Mouse (Mus musculus) CH12F3 (cell line): ENCODE data around the gene Fcamr.

Experiments used
- in situ Hi-C: fragments of 300-500 bp; cut with MboI; formaldehyde crosslinking; loops from 2 replicates; pipeline ENCODE4 v1.14.3; 2020; ENCODE audit warnings: low sequenced_read_pairs

Gene Fcamr

GRCm38 (mm10) chr1:130800602-130801001 is at the start of gene Fcamr:
TSS of gene Fcamr (plus strand) at chr1:130800902.
- in situ Hi-C loops = no loop called here

GRCm38 (mm10) chr1:130759689-130760088 is 41.0 kb upstream of the Fcamr start:
- in situ Hi-C loops = no loop called here

DNA sequence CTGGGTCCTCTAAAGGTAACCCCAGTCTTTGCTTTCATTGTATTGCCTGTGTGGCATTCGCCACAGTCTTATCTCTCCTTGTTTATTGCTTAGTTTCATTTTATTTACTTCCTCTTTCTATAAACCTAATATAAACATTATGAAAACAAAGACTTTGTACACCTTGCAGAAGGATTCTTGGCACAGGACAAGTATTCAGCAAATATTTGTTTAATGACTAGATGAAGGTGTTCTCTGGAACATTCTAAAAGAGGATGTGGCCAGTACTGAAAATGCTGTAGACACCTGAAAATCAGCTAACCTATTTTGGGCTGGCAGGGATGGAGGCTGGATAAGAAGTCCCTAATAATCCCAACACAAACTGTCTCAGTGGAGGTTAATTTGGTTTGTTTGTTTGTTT is 39.1 kb upstream of the Fcamr start:
- in situ Hi-C loops = no loop called here

- in situ Hi-C loops = no loop called here
Observed at GRCm38 (mm10) chr1:130762045-130762760, 38.5 kb upstream of the Fcamr start.

- in situ Hi-C loops = no loop called here
Observed at GRCm38 (mm10) chr1:130764027-130764461, 36.7 kb upstream of the Fcamr start.

DNA sequence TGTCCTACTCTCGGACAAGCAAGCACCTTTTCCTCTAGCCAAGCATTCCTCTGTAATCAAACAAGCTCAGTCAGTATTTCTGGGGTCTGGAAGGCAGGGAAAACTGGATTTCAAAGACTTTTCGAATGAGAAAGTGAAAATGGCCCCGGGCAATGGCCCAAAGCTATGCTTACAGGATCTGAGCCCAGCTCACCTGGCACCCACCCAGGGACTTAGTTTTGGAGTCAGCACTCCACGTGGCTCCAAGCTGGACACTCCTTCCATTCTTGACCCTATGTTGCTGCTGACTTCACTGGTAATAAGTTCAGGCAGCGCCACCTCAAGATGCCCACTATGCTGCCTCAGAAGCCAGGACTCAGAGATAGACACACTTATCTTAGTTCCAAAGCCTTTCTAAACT is 33.6 kb upstream of the Fcamr start:
- in situ Hi-C loops = no loop called here

GRCm38 (mm10) chr1:130769925-130770324 is 30.8 kb upstream of the Fcamr start:
- in situ Hi-C loops = no loop called here

GRCm38 (mm10) chr1:130770487-130770886 is 30.2 kb upstream of the Fcamr start:
- in situ Hi-C loops = no loop called here

DNA sequence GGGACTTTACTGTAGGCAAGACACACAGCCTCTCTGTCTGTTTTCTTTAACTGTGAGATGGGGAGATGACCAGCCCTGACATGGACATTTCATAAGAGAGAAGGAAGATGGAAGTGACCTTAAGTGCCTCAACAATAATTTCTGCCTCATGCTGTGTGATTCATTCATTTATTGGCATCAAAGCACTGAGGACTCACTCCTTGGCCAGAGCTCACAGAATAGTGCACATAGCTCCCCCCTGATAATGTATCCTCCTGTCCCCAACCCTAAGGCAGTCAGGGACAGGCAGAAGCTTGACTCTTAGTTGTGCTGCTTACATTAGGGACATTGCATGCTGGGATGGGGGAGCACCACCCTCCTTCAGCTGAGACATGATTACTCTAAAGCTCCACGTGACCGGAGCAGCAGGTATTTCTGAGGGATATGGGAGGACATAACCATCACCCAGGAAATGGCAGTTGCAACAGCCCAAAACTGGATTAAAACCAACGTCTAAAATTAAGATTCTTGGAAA is 29.7 kb upstream of the Fcamr start:
- in situ Hi-C loops = no loop called here

DNA sequence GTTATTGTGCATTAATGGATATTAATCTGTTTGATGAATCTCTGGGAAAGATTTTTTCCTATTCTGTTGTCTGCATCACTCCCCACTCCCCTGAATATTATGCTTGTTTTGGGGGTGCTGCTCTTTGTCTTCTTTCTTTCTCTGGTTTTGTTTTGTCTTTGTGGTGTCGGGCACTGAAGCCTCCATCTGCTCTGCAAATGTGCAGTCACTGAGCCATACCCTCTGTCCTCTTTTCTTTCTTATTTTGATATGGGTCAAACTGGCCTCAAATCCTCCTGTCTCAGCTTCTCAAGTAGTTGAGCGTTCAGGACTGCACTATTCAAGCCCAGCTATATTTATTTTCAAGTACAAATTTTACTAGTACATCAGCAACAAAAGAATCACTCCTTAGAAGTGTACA is 25.5 kb upstream of the Fcamr start:
- in situ Hi-C loops = no loop called here

DNA sequence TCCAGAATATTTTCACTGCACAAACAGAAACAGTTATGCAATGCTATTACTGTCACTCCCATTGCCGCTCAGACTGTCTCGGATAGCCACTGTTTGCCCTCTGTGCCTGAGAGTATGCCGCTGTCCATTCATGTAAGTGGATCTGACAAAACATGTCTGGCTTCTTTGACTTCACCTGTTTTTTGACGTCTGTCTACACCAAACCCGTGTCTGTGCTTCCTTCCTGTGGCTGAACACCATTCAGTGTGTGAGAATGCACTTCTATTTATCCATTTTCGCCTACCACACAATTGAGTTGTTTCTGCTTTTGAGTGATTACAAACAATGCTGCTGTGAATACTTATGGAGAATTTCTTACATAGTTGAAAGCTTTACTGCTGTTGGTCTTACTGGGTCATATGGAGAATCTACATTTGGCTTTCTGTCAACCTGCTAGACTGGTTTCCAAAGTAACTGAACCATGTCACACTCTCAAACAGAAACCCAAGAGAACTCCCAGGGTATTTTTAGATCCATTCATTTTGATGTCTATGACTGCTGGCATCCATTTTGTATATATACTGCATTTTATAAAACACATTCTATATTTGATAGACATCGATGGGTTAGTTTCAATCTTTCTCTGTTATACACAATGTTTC is 24.9 kb upstream of the Fcamr start:
- in situ Hi-C loops = no loop called here

GRCm38 (mm10) chr1:130776645-130777044 is 24.1 kb upstream of the Fcamr start:
- in situ Hi-C loops = no loop called here

DNA sequence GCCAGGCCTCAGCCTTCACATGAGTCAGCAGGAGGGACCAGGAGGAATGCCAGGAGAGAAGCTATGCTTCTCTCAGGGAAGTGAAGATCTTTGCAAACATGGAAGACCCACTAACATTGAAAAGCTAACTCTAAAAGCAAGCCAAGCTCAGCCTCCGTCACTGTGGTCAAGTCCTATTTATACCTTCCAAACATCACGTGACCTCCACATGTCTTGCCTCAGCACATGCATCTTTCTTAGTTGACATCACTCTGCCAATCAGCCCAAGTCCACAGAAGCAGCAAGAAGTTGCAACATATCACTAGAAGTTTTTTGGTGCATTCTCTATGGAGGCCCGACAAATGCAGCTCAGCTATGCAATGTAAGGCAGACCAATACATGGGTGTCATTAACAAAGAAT is 20.8 kb upstream of the Fcamr start:
- in situ Hi-C loops = no loop called here

DNA sequence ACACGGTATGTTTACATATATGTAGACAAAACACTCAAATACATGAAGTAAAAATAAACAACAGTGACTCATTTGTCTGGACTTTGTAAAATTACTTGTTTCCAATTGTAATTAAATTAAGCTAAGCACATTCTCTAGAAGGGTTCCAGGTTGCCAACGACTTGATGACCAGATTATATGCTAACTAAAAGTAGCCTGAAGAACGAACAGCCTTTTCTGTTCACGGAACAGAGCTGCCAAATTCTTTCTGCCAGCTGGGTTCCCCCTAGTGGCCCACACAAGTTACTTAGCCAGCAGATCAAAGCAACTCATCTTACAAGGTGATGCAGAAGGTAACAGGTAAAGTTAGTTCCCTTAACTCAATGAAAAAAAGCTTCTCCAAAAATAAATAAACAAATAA is 16.6 kb upstream of the Fcamr start:
- in situ Hi-C loops = no loop called here

DNA sequence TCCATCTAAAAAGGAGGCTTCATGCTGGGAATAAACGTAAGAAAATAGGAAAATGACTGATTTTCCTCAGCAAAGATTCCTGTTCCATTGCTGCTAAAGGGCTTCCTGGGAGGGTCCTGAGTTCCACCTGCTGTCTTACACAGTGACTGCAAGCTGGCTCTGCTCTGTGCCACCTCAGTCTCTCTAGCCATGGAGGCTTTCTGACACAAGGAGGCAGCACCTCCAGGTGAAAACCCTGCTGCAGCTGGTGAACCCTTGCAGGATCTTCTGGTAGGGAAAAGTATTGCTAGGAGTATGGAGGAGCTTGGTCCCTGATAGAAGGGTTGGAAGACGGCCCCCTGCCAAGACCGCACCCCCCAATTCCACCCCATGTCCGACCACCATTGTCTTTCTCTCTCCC is 13.7 kb upstream of the Fcamr start:
- in situ Hi-C loops = no loop called here

DNA sequence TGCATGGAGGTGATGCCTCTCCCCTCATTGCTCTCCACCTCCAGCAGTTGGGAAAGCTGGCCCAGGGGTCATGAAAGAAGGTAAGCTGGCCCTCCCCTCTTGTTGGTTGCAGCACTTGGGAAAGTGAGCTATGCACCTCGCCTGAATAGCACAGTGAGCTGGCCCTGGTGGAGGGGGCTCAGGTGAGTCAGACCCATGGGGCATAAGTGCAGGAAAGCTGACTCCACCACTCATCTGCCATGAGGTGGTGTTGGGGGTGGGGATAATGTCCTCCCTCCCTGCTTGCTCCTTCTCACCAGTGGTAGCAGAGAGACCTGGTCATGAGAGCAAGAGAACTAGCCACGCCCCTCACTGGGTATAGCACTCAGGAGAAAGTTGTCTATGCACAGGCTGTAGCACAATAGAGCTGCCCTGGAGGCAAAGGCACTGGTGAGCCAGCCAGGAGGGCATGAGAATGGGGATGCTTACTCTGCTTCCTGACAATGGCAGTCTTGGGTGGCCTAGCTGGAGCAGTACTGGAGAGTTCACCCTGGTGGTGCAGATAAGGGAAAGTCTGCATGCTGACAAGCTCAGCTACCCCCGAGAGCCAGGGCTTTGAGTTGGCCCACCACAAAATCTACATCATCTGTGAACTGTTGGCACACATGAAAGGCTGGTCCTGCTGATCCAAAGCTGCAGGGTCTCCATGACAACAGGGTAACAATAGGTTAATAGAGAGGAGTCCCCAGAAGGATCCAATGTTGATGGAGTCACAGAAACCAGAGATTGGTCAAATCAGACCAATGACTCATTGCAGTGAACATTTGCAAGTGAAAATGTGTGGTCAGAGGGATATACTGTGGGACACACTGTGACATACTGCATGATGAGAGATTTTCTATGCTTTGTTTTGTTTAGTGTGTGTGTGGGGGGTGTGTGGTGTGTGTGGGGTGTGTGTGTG is 10.9 kb upstream of the Fcamr start:
- in situ Hi-C loops = loop anchor here (10.0 kb wide), 2 partner anchors 195 to 265 kb away; no protein-coding TSS in a partner anchor

GRCm38 (mm10) chr1:130795331-130795730 is 5.4 kb upstream of the Fcamr start:
- in situ Hi-C loops = loop anchor here (10.0 kb wide), 2 partner anchors 189 to 259 kb away; no protein-coding TSS in a partner anchor

DNA sequence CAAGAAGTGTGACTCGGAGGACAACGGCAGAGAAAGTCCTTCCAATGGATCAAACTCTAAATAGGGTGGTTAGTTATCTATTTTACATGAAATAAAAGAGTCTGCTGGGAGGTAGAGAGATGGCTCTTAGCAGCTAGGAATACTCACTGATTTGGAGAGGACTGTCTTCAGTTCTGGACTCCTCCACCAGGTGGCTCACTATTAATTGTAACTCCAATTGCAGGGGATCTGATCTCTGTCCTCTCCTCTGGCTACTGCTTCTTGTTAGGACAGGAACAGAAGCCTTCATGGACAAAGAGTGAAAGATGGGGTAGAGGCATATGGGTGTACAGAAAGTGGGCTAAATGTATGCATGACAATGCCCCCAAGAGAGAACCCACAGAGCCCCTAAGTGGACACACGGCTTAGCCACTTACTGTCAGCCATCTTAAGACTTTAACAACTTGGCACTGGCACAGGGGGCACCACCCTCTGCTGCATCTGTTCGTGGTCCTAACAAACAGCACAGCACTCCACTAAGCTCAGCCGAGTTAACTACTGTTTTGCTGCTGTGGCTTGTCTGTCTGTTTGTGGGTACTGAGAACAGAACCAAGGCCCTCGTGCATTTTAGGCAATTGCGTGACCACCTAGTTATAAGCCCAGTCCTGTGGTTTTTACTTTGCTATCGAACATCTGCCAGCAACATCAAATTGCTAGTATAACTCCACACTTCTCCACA is 3.6 kb upstream of the Fcamr start:
- in situ Hi-C loops = loop anchor here (10.0 kb wide), 2 partner anchors 188 to 258 kb away; no protein-coding TSS in a partner anchor

DNA sequence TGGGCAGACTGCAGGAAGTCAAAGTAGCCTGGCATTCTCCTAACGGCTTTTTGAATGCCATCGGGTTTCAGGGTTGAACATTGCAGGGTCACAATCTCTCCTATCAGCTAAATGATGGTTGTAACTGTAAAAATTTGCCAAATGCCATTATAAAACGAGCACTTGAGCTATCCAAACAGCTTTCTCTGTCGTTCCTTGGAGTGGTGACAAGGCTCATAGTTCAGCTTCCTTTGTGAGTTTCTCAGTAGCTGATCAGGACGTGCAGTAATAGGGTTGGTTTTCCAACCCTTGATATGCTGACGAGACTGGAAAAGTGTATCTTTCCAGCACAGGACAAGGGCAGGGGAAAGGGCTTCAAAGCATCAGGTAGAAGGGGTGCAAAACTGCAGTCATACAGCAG is 2.7 kb upstream of the Fcamr start:
- in situ Hi-C loops = loop anchor here (10.0 kb wide), 2 partner anchors 187 to 257 kb away; no protein-coding TSS in a partner anchor

- in situ Hi-C loops = loop anchor here (10.0 kb wide), 2 partner anchors 186 to 256 kb away; no protein-coding TSS in a partner anchor
Observed at GRCm38 (mm10) chr1:130798551-130798950, 2.2 kb upstream of the Fcamr start.
